Mouse (Mus musculus) right cerebral cortex, postnatal 4 days (tissue): ENCODE measurements around the gene Hdgfl1.

ENCODE experiments used
- DNase-seq: peaks from one replicate; pipeline ENCODE4 v3.0.0-alpha.2; 2022

Hdgfl1 gene

GRCm38 (mm10) chr13:26769955-26770354 lies at the start of gene Hdgfl1:
Gene Hdgfl1 (minus strand): TSS chr13:26770165.
- DNase-seq, result no peak

- DNase-seq, result no peak
Measured at GRCm38 (mm10) chr13:26795460-26795859, 25.5 kb upstream of the Hdgfl1 start.

DNA sequence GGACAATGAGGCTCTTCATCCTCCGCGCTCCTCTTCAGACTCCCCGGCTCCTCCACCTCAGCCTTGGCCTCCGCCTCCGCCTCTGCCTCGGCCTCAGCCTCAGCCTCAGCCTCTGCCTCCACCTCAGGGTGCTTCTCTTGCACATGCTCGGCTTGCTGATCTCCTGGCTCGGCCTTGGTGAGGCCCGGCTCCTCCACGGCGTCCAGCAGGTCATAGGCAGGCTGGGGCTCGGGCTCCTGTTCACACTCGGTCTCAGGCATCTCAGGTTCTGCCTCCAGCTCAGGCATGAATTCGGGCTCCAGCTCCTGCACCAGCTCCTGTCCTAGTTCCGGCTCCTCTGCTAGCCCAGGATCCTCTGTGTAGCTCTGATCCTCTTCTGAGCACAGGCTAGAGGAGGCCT lies 541 bp downstream of the Hdgfl1 start:
- no peak for DNase-seq

DNA sequence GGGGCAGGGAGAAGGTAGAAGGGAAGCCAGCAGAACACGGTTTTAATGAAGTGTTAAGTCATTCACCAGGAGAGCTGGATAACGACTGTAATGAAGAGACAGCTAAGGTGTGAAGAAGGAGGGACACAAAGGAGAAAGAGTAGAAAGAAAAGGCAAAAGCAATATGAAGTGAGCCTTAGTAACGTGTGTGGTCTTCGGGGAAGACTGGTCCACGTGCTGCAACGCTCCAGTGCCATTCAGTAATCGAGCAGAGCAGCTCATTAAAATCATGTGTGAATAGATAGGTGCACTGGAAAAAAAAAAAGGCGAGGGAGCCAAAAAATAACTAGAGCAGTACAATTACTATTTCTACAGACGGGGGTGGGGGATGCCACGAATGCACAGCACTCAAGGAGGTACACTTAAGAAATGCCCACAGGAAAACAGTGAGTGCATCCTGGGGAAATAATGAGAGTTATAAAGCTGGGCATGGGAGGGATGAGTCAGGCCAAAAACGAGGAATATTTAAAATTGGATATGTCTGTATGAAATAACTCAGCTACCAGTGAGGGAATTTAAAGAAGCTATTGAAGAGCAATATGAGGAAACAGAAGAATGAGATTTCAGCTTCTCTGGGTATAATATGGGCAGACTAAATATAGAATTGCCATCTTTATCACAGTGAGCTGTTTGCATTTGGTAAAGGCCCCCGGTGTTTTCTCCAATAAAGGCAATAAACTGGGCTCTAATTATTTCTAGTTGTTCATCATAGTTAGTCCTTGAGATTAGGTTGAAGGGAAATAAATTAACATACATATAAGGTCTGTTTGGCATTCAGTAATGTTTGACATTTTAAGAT lies 7.8 kb downstream of the Hdgfl1 start:
- DNase-seq, result no peak

DNA sequence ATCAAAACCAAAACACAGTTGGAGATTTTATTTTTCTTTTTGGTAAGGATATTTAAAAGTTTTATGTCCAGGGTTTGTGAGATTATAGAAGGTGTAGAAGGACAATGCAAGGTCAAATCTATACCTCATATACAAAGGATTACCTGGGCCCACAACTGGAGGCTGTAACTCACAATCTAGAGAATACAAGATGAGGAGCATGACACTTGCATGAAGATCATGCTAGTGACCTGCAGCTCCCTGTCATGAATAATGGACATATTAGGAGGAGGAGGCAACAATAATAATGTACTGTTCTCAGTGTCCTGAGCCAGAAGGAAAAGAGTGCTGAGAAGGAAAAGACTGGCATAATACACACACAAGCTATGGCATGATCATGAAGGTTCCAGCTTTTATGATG lies 17.1 kb downstream of the Hdgfl1 start:
- no peak for DNase-seq

- DNase-seq, result no peak
Measured at GRCm38 (mm10) chr13:26752414-26752813, 17.6 kb downstream of the Hdgfl1 start.

DNA sequence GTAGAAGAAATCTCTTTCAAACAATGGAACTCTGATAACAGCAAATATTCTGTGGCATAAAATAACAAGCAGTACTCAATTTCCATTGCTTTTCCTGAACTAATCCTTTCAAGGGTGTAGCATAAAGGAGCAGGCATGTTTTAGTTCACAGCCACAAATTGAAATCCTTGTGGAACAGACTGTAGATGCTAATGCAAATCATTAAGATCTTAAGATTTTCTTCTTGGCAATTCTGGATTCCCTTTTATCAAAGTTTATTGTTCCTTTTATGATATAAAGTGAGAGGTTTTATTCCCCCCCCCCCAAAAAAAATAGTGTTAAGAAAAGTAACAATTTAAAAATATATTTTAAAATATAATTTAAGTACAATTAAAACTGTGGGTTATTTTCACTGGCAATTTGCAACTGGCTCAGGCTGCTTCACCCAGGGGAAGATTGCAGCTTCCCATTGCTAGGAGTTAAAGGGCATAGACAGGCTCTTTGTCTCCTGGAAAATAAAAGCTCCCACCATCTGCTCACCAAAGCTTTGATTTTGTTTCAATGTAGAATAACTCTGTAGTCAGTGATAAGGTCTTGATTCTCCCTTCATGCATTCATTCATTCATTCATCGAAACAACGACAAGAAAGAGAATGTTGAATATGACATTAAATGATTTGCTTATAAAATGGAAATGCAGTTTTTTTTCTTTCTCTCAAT lies 24.1 kb downstream of the Hdgfl1 start:
- no peak for DNase-seq

DNA sequence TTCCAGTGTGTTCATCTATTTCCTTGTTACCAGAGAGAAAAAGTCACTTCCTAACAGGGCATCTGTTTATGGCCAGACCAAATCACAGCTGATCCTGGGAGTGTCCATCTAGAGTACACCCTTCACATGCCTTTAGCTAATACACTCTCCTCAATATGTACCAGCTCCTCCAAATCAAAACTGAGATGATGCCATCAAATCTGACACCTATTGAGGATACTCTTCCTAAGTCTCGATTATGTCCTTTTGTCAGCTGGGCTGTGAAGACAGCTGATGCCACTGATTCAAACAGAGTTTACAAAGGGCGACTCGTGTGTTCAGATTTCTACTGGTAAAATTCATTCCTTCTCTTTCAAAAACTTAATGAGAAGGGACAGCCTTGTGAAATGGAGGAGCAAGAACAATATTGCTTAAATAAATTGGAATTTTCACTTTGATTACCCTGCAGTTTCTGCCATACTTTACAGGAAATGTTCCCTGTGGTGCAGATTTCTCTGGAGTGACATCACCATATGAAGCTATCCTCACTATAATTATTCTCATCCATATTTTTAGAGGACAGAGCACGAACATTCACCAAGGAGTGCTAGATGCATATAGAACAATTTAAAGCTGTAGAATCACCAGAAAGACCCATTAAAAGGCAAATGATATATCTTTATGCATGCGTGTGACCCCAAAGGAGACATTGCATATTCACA lies 24.8 kb downstream of the Hdgfl1 start:
- no peak for DNase-seq

DNA sequence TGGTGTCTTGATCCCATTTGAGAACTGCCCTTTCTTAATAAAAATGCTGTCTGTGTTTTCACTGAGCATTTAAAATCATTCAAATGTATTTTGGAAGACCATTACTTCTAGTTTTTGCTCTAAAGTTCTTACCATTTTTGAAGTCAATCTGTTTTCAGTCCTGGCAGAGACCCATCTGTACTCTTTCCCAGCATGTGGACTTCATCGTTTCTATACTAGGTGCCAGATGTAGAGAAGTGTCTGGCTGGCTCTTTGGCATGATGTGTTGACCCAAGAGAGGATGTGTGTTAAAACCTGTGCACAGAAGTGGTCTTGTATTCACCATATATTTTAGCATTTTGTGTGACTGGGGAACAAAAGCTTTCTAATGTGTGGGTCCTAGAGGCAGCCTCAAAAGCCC lies 25.9 kb downstream of the Hdgfl1 start:
- DNase-seq, result no peak

- no peak for DNase-seq
Measured at GRCm38 (mm10) chr13:26734981-26735380, 35.0 kb downstream of the Hdgfl1 start.

DNA sequence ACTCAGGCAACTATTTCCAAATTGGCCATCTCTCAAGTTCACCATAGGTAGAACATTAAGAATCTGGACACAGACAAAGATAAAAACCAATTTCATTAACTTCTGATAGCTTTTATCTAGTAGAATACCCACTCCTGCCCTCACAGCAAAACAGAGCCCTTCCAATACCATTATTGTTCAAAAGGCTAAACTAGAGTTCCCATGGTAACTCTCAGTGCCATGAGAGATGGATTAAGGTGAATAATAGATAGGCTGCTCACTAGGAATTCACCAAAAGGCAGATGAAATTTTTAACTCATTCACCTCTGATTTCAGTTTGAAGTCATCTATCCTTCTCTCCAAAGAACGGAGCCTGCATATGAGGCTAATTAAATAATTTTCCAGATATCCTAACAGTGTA lies 45.7 kb downstream of the Hdgfl1 start:
- DNase-seq, result no peak

DNA sequence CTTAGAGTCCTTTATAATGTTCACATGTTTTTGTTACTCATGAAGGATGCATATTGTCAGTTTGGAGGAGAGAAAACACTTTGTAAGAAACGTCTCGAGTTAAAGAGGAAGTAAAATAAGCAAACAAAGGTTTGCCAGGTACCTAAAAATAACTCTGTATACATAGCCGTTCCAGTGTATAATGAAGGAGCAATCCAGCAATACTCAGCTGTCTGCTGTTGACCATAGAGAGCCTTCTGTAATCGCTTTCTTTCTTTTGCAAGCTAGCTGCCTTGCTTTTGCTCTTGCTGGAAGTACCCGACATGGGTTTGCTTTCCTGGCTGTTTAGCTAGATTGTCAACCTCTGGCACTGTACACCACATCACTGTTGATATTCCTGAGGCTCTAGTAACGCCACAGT lies 48.6 kb downstream of the Hdgfl1 start:
- DNase-seq, result no peak

DNA sequence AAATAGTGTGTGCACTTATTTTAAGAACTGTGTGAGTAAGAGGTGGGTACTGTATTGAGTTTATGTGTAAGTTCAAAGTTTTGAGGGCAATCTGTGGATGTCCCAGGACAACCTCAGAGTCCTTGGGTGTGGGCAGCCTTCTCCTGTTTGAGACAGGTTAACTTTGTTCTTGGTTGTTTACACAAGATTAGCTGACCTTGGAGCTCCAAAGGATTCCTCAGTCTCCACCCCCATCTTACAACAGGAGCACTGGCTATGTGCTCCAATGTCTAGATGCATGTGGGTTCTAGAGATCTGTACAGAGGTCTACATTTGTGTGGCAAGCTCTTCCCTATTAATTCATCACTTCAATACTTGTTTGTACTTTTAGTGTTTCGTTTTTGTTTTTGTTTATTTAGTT lies 49.0 kb downstream of the Hdgfl1 start:
- DNase-seq, result no peak

GRCm38 (mm10) chr13:26719146-26719715 lies 50.7 kb downstream of the Hdgfl1 start:
- DNase-seq, result no peak
